Mouse (Mus musculus) neural tube, embryonic 12.5 days (tissue): Measurements from ENCODE around the gene Tbc1d1. TPM values are rescaled to one million over a fixed set of nuclear protein-coding genes. Genes with fewer than 3 reads are reported as not detected.

Source experiments
- ATAC-seq: fragments of 200-750 bp; cut with Nextera tagmentation; 2 replicates; pipeline ENCODE4 v1.8.0; 2017; ENCODE audit warnings: low read depth, mild to moderate bottlenecking, moderate TSS enrichment, moderate library complexity; ENCODE audit not compliant: low FRiP score
- H3K27ac ChIP-seq: fragments of 300-500 bp; sonication (generic); 2 replicates; pipeline ENCODE4 v1.5.1; 2016
- H3K27me3 ChIP-seq: fragments of 300-500 bp; sonication (generic); replicated peaks from 2 replicates; pipeline ENCODE4 v1.6.1; 2016; ENCODE audit warnings: mild to moderate bottlenecking
- H3K36me3 ChIP-seq: fragments of 300-500 bp; sonication (generic); 2 replicates; pipeline ENCODE4 v1.6.1; 2016; ENCODE audit warnings: mild to moderate bottlenecking
- H3K4me1 ChIP-seq: fragments of 300-500 bp; sonication (generic); 2 replicates; pipeline ENCODE4 v1.6.1; 2016
- H3K4me2 ChIP-seq: fragments of 300-500 bp; sonication (generic); replicated peaks from 2 replicates; pipeline ENCODE4 v1.6.1; 2016; ENCODE audit warnings: mild to moderate bottlenecking
- H3K4me3 ChIP-seq: fragments of 300-500 bp; sonication (generic); 2 replicates; pipeline ENCODE4 v1.5.1; 2016
- H3K9ac ChIP-seq: fragments of 300-500 bp; sonication (generic); 2 replicates; pipeline ENCODE4 v1.6.1; 2016; ENCODE audit warnings: mild to moderate bottlenecking
- H3K9me3 ChIP-seq: fragments of 300-500 bp; sonication (generic); 2 replicates; pipeline ENCODE4 v1.6.1; 2016; ENCODE audit warnings: mild to moderate bottlenecking
- WGBS: fragments of 180-500 bp; shearing (Covaris S2); methylation state at CpG from one replicate; pipeline ENCODE4 v1.1.7; 2016; 5-methylcytosine and 5-hydroxymethylcytosine counted together
- polyA plus RNA-seq: library from polyadenylated mRNA; unstranded; fragments of >200 nt; fragmentation: Nextera tagmentation; extraction: Ambion mirVana; gene quantifications from 2 replicates; pipeline ENCODE4 v1.2.1, GENCODE M21; 2016

The Tbc1d1 gene
- polyA plus RNA-seq, 1 experiment from 2014 or later, result 23.7 TPM

DNA sequence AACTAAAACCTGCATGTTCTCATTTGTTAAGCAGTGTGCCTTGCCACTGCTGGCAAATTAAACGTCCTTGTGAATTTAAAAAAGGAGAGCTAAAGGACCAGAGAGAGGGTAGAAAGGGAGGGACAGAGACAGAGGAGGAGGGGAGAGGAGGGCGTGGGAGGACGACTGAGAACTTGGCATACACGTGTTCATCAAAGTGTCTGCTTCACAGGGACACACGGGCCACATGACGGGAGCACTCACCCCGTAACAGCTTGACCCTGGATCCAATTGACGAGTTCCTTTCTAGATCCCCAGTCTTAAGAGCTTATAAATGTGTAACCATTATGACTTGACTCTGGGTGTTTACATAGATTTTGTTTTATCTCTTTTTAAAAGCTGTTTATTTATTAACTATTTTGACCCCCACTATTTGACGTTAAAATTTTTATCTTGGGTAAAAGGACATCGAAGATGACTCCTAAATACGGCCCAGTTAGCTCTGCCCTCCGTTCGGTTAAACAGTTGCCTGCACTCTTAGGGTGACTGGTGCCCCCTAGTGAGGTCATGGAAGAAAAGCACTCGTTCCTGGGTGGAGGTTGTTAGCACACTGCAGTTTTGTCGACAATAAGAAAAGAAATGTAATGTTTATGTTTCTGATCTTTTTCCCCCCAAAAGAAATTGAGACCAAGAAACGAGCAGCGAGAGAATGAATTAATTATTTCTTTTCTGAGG is 118.8 kb downstream of the Tbc1d1 start:
- Histone ChIP-seq H3K9me3 (no peaks in the 10 kb centered on the region), H3K27ac (no peak overlapping the region), H3K27me3 (no peaks in the 10 kb centered on the region), H3K4me1 (no peaks in the 10 kb centered on the region; the same call in 1 of the 2 replicates), H3K4me3 (no peak overlapping the region), H3K9ac (no peak overlapping the region), H3K36me3 (peaks cover 10% of the 10 kb centered on the region), H3K4me2 (no peak overlapping the region)
- ATAC-seq, result no peak
- 38% methylated on average over 17 of the region's 17 CpGs for WGBS

DNA sequence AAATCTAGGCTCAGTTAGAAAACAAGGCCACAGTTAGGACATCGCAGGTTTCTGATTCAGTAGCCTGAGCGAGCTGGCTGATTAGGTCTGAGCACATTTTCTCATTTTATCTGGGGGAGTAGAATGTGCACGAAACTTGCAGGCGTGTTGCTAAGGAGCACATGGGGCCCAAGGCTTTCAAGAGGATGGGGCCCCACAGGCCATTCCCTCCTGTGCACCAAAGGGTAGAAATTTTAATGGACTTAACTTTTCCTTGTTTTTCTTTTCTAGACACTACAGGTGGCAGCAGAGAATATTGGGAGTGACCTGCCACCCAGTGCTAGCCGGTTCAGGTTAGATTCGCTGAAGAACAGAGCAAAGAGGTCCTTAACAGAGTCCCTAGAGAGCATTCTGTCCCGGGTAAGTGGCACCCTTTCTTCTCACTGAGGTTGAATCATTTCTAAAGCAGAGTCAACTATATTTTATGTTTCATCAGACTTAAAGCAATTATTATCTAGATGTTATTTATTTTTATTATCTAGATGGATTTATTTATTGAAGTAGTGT is 121.6 kb downstream of the Tbc1d1 start:
- Histone ChIP-seq H3K4me3 (no peak overlapping the region), H3K4me2 (no peak overlapping the region), H3K9me3 (no peaks in the 10 kb centered on the region), H3K9ac (no peak overlapping the region), H3K27ac (no peak overlapping the region), H3K4me1 (no peaks in the 10 kb centered on the region), H3K27me3 (no peaks in the 10 kb centered on the region), H3K36me3 (peaks cover 21% of the 10 kb centered on the region)
- WGBS, result 85% methylated on average over 7 of the region's 7 CpGs
- ATAC-seq, result no peak

DNA sequence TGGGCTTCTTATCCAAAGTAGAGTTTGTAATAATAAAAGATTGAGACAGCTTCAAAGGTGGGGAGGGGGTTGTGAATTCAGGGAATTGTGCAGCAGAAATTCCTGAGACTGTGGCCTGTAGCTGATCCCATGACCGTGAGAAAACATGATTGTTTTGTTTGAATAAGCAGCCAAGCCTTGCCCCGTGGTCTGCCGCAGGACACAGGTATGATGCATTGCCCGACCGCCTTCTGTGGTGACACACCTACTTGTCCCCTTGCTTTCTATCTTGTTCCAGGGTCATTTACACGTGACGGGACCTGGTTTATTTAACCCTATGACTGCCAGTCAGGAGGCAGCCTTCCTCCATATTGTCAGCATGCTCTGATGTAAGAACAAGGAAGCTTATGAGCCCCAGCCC is 123.6 kb downstream of the Tbc1d1 start:
- no peak overlapping the region for H3K4me3 ChIP-seq
- H3K4me2 ChIP-seq, result no peak overlapping the region
- no peaks in the 10 kb centered on the region for H3K9me3 ChIP-seq
- no peak overlapping the region for H3K27ac ChIP-seq
- H3K4me1 ChIP-seq, result no peaks in the 10 kb centered on the region
- no peak for ATAC-seq
- WGBS, result 67% methylated on average over 7 of the region's 7 CpGs
- H3K9ac ChIP-seq, result no peak overlapping the region
- no peaks in the 10 kb centered on the region for H3K27me3 ChIP-seq
- peaks cover 21% of the 10 kb centered on the region for H3K36me3 ChIP-seq

DNA sequence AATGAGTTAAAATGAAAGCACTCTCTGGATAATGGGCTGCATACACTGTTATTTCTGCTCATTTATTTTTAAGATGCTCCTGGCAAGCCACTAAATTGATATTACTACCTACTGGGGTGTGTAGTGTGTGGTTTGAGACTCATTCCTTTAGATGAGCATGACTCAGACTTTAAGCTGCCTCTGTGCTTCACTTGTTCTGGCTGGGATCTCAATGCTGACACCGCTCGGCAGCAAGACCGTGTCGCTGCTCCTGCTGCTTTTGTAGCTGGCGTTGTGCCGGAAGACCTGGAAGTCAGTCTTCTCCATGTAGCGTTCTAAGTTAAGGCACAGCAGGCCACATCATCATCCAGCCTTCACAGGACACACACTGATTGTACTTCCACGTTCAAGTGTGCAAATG is 124.1 kb downstream of the Tbc1d1 start:
- Histone ChIP-seq H3K27ac (no peak overlapping the region), H3K4me3 (no peak overlapping the region), H3K36me3 (peaks cover 21% of the 10 kb centered on the region), H3K9me3 (no peaks in the 10 kb centered on the region), H3K4me2 (no peak overlapping the region), H3K27me3 (no peaks in the 10 kb centered on the region), H3K9ac (no peak overlapping the region), H3K4me1 (no peaks in the 10 kb centered on the region)
- 94% methylated on average over 8 of the region's 8 CpGs for WGBS
- ATAC-seq, result no peak

DNA sequence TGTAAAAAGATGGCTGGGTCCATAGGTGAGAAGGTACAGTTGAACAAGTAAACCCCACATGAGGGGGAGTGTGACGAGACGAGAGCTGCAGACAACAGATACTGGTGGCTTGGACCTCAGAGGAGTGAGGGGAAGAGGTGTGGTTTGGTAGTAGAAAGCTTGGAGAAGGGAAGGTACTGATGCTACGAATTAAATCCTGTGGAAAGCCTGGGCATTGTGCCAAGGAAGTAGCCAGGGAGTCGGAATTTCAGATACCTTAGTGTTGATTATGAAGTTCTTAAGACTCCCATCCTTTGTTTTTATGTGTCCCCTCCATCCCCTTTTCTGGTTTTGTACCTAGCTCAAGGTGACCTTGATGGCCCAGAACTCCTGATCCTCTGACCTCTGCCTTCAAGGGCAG is 124.5 kb downstream of the Tbc1d1 start:
- no peak for ATAC-seq
- no peak overlapping the region for H3K4me3 ChIP-seq

DNA sequence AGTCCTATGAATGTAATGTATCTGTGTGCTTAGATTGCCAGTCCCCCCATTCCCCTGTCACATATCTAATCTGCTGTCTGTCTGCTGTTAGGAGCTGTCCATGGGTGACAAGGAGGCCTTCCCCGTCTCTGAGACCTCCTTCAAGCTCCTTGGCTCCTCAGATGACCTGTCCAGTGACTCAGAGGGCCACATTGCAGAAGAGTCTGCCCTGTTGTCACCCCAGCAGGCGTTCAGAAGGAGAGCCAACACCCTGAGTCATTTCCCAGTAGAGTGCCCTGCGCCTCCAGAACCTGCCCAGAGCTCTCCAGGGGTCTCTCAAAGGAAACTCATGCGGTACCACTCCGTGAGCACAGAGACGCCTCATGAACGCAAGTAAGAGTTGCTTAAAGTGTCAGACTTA is 125.6 kb downstream of the Tbc1d1 start:
- H3K4me1 ChIP-seq, result no peaks in the 10 kb centered on the region
- H3K4me2 ChIP-seq, result no peak overlapping the region
- H3K36me3 ChIP-seq, result peaks cover 21% of the 10 kb centered on the region
- no peak overlapping the region for H3K4me3 ChIP-seq
- no peak overlapping the region for H3K27ac ChIP-seq
- H3K9ac ChIP-seq, result no peak overlapping the region
- no peaks in the 10 kb centered on the region for H3K27me3 ChIP-seq
- H3K9me3 ChIP-seq, result no peaks in the 10 kb centered on the region
- WGBS, result 95% methylated on average over 7 of the region's 7 CpGs
- ATAC-seq, result no peak

More for the DNA sequence above, 124.5 kb downstream of the Tbc1d1 start:
- H3K27ac ChIP-seq, result no peak overlapping the region
- peaks cover 21% of the 10 kb centered on the region for H3K36me3 ChIP-seq
- no peaks in the 10 kb centered on the region for H3K9me3 ChIP-seq
- WGBS, result 91% methylated on average over 4 of the region's 4 CpGs
- no peaks in the 10 kb centered on the region for H3K27me3 ChIP-seq
- no peaks in the 10 kb centered on the region for H3K4me1 ChIP-seq
- no peak overlapping the region for H3K4me2 ChIP-seq
- no peak overlapping the region for H3K9ac ChIP-seq

DNA sequence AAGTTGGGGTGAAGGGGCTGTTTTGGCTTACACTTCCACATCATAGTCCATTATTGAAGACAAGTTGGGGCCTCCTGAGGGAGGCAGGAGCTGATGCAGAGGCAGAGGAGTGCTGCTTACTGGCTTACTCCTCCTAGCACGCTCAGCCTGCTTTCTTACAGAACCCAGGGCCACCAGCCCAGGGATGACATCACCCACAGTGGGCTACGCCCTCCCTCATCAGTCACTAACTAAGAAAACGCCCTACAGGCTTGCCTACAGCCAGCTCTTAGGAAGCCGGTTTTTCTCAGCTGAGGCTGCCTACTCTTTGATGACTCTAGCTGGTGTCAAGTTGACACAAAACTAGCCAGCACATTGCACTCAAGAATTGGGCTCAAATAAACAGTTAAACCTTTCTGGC is 126.5 kb downstream of the Tbc1d1 start:
- WGBS, result 74% methylated on average over 4 of the region's 4 CpGs
- Histone ChIP-seq H3K4me1 (no peaks in the 10 kb centered on the region), H3K4me2 (no peak overlapping the region), H3K9me3 (no peaks in the 10 kb centered on the region), H3K27me3 (no peaks in the 10 kb centered on the region), H3K27ac (no peak overlapping the region), H3K4me3 (no peak overlapping the region), H3K36me3 (peaks cover 21% of the 10 kb centered on the region), H3K9ac (no peak overlapping the region)
- no peak for ATAC-seq

DNA sequence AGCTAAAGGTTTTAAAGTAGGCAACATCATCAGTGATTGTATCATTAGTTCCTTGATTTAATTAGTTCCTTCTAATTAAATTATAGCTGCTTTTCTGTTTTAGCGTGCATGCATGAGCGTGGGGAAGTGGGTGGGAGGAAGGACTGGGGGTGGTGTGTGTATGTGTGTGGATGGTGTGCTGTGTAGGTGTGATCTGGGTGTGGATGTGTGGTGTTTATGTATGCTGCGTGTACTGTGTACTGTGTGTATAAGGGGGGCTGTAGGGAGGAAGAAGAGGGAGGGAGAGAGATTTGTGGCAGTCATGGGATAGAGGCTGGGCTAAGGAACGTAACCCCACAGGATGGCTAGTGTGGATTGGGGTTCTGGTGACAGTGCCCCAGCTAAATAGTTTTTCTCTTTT is 129.2 kb downstream of the Tbc1d1 start:
- H3K4me3 ChIP-seq, result no peak overlapping the region
- no peaks in the 10 kb centered on the region for H3K9me3 ChIP-seq
- ATAC-seq, result no peak
- H3K4me1 ChIP-seq, result peaks cover 2% of the 10 kb centered on the region; the same call in 1 of the 2 replicates
- WGBS, result 92% methylated on average over 4 of the region's 4 CpGs
- no peak overlapping the region for H3K27ac ChIP-seq
- H3K27me3 ChIP-seq, result no peaks in the 10 kb centered on the region
- H3K9ac ChIP-seq, result no peak overlapping the region
- H3K36me3 ChIP-seq, result peaks cover 15% of the 10 kb centered on the region
- no peak overlapping the region for H3K4me2 ChIP-seq

DNA sequence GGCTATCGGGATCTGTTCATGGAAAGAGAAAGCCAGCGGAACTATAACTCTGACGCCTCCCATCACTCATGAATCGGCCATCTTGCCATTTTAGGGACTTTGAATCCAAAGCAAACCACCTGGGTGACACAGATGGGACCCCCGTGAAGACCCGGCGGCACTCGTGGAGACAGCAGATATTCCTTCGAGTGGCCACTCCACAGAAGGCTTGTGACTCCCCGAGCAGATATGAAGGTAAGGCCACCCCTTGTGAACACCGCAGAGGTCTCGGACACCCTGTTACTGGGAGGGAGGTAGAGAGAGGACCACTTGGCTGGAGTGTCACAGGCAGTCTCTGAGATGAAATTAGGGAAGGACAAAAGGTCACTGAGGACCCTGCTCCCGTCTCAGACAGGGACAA is 129.7 kb downstream of the Tbc1d1 start:
- Histone ChIP-seq H3K4me1 (peaks cover 2% of the 10 kb centered on the region; the same call in 1 of the 2 replicates), H3K27ac (no peak overlapping the region), H3K9me3 (no peaks in the 10 kb centered on the region), H3K36me3 (peaks cover 12% of the 10 kb centered on the region), H3K4me3 (no peak overlapping the region), H3K4me2 (no peak overlapping the region), H3K27me3 (no peaks in the 10 kb centered on the region), H3K9ac (no peak overlapping the region)
- 92% methylated on average over 13 of the region's 13 CpGs for WGBS
- no peak for ATAC-seq

DNA sequence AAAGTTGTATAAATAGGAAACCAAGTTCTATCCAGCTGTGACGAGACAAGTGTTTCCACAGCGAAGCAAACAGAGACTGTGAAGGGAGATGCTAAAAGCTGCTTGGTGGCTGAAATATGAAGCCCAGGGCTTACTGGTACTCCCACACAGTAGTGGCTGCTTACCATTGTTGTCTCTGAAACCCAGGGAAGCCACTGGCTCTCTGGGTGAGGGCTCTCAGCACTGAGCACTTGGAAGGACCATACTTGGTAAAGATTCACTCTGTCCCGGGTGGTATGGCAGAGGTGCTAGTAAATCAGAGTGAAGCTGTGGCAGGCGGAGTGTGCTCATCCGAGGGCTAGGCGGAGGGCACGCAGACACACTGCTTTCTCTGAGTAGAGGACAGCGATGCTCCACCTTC is 131.2 kb downstream of the Tbc1d1 start:
- H3K4me2 ChIP-seq, result no peak overlapping the region
- 83% methylated on average over 8 of the region's 8 CpGs for WGBS
- H3K36me3 ChIP-seq, result peaks cover 4% of the 10 kb centered on the region
- H3K27ac ChIP-seq, result no peak overlapping the region
- peaks cover 2% of the 10 kb centered on the region; the same call in 1 of the 2 replicates for H3K4me1 ChIP-seq
- no peak for ATAC-seq
- no peaks in the 10 kb centered on the region for H3K9me3 ChIP-seq
- H3K4me3 ChIP-seq, result no peak overlapping the region
- H3K9ac ChIP-seq, result no peak overlapping the region
- no peaks in the 10 kb centered on the region for H3K27me3 ChIP-seq

DNA sequence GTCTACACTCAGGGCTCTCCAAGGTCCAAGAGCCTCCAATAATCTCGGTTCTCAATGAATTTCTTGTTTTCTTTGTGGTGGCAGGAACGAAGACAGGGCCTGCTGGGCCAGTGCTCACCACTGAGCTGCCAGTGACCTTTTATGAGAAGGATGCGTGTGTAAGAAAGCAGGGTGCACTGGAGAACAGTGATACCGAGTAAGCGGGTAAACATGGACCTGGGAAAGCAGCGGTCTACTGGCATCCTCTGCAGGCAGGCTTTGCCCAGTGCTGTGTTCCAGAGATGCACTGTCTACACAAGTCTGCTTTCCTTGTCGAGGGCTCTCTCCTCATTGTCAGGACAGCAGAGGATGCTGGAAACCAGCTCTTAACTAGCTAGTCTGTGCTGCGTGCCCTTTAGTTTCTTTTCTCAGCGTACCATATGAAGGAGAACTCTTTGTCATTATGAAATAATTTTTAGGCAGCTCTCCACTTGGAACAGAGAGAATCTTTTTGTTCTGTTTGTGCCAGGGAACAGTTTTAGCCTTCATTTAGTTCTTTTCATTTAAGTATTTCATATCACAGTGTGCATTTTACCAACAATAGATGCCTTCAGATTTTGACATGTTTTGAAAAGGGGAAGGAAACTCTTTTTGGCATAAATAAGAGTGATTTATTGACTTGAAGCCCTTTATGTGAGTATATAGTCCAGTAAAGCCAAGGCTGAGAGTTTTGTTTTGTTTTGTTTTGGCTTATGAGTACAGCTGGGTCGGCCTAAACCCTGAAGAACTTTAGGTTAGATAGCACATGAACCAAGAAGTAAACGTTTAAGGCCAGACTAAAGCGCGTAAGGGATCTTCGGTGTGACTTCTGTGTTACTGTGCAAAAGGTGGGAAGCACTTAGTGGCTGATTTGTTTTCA is 132.2 kb downstream of the Tbc1d1 start:
- ATAC-seq, result no peak
- no peak overlapping the region for H3K4me2 ChIP-seq
- H3K36me3 ChIP-seq, result no peaks in the 10 kb centered on the region; the same call in 1 of the 2 replicates
- WGBS, result 92% methylated on average over 14 of the region's 14 CpGs
- no peak overlapping the region for H3K27ac ChIP-seq
- no peaks in the 10 kb centered on the region for H3K27me3 ChIP-seq
- H3K4me3 ChIP-seq, result no peak overlapping the region
- no peak overlapping the region for H3K9ac ChIP-seq
- peaks cover 2% of the 10 kb centered on the region; the same call in 1 of the 2 replicates for H3K4me1 ChIP-seq
- H3K9me3 ChIP-seq, result no peaks in the 10 kb centered on the region
